Mouse (Mus musculus): Measurements from ENCODE around the gene Lrr1. TPM values are rescaled to one million over a fixed set of nuclear protein-coding genes. Genes with fewer than 3 reads are reported as not detected.

The Lrr1 gene
- polyA plus RNA-seq, 1 experiment from 2014 or later: 1.9 TPM

- Histone ChIP-seq H3K27ac (ENCODE audit: low read length) (no peak overlapping the region), H3K36me3 (ENCODE audit: insufficient read depth, low read length) (no peaks in the 10 kb centered on the region), H3K27me3 (replicated peaks; ENCODE audit: insufficient read depth, low read length) (no peaks in the 10 kb centered on the region), H3K4me3 (ENCODE audit: low read depth, low read length) (peak overlapping the region; percentile 59), H3K9ac (replicated peaks; ENCODE audit: low read depth) (peak overlapping the region; percentile 76), H3K4me2 (replicated peaks; ENCODE audit: low read depth, low read length) (peak overlapping the region; percentile 92), H3K4me1 (ENCODE audit: insufficient read depth, low read depth, low read length) (peaks cover 4% of the 10 kb centered on the region; the same call in 1 of the 2 replicates), H3K9me3 (ENCODE audit: low read length) (no peaks in the 10 kb centered on the region)
- DNase-seq (ENCODE audit: low spot score): no peak
- WGBS: 5% methylated on average over 18 of the region's 18 CpGs
- ATAC-seq: peak; percentile 8; the same call in 1 of the 2 replicates
- TF ChIP-seq EP300 (IDR thresholded peaks at IDR 0.05) (no peak), CTCF (IDR thresholded peaks at IDR 0.05) (no peak)
These were observed 756 bp upstream of the Lrr1 start for GRCm38 (mm10) chr12:69167656-69168460.

- 94% methylated on average over 2 of the region's 2 CpGs for WGBS
- ATAC-seq: no peak
These were observed 2.7 kb downstream of the Lrr1 start for GRCm38 (mm10) chr12:69171307-69171706.

GRCm38 (mm10) chr12:69175975-69176374 is 7.4 kb downstream of the Lrr1 start:
- Histone ChIP-seq H3K9ac (replicated peaks; ENCODE audit: low read depth) (no peak overlapping the region), H3K4me3 (ENCODE audit: low read depth, low read length) (no peak overlapping the region), H3K9me3 (ENCODE audit: low read length) (no peaks in the 10 kb centered on the region), H3K36me3 (ENCODE audit: insufficient read depth, low read length) (no peaks in the 10 kb centered on the region), H3K27me3 (replicated peaks; ENCODE audit: insufficient read depth, low read length) (no peaks in the 10 kb centered on the region), H3K27ac (ENCODE audit: low read length) (no peak overlapping the region), H3K4me2 (replicated peaks; ENCODE audit: low read depth, low read length) (no peak overlapping the region), H3K4me1 (ENCODE audit: insufficient read depth, low read depth, low read length) (no peaks in the 10 kb centered on the region)
- ATAC-seq (no peak), DNase-seq (ENCODE audit: low spot score) (no peak)
- 92% methylated on average over 3 of the region's 3 CpGs for WGBS
- no peak for TF ChIP-seq CTCF (IDR thresholded peaks at IDR 0.05)
- TF ChIP-seq EP300 (IDR thresholded peaks at IDR 0.05): no peak

More at GRCm38 (mm10) chr12:69171307-69171706, 2.7 kb downstream of the Lrr1 start:
- no peaks in the 10 kb centered on the region for H3K36me3 ChIP-seq (ENCODE audit: insufficient read depth, low read length)
- TF ChIP-seq CTCF (IDR thresholded peaks at IDR 0.05): no peak
- no peak for TF ChIP-seq EP300 (IDR thresholded peaks at IDR 0.05)
- no peak overlapping the region for H3K27ac ChIP-seq (ENCODE audit: low read length)
- DNase-seq (ENCODE audit: low spot score): no peak
- H3K4me1 ChIP-seq (ENCODE audit: insufficient read depth, low read depth, low read length): peaks cover 4% of the 10 kb centered on the region; the same call in 1 of the 2 replicates
- no peaks in the 10 kb centered on the region for H3K9me3 ChIP-seq (ENCODE audit: low read length)
- no peaks in the 10 kb centered on the region for H3K27me3 ChIP-seq (replicated peaks; ENCODE audit: insufficient read depth, low read length)
- no peak overlapping the region for H3K9ac ChIP-seq (replicated peaks; ENCODE audit: low read depth)
- no peak overlapping the region for H3K4me2 ChIP-seq (replicated peaks; ENCODE audit: low read depth, low read length)
- no peak overlapping the region for H3K4me3 ChIP-seq (ENCODE audit: low read depth, low read length)

GRCm38 (mm10) chr12:69177526-69177925 is 8.9 kb downstream of the Lrr1 start:
- no peak for TF ChIP-seq CTCF (IDR thresholded peaks at IDR 0.05)
- no peak for TF ChIP-seq EP300 (IDR thresholded peaks at IDR 0.05)
- ATAC-seq: no peak
- Histone ChIP-seq H3K36me3 (ENCODE audit: insufficient read depth, low read length) (no peaks in the 10 kb centered on the region), H3K9me3 (ENCODE audit: low read length) (no peaks in the 10 kb centered on the region), H3K4me3 (ENCODE audit: low read depth, low read length) (no peak overlapping the region), H3K4me2 (replicated peaks; ENCODE audit: low read depth, low read length) (no peak overlapping the region), H3K4me1 (ENCODE audit: insufficient read depth, low read depth, low read length) (no peaks in the 10 kb centered on the region), H3K9ac (replicated peaks; ENCODE audit: low read depth) (no peak overlapping the region), H3K27ac (ENCODE audit: low read length) (no peak overlapping the region), H3K27me3 (replicated peaks; ENCODE audit: insufficient read depth, low read length) (no peaks in the 10 kb centered on the region)
- 78% methylated on average over 3 of the region's 3 CpGs for WGBS
- DNase-seq (ENCODE audit: low spot score): no peak

- no peaks in the 10 kb centered on the region for H3K4me1 ChIP-seq (ENCODE audit: insufficient read depth, low read depth, low read length)
- H3K27me3 ChIP-seq (replicated peaks; ENCODE audit: insufficient read depth, low read length): no peaks in the 10 kb centered on the region
- H3K36me3 ChIP-seq (ENCODE audit: insufficient read depth, low read length): no peaks in the 10 kb centered on the region
- DNase-seq (ENCODE audit: low spot score) (no peak), ATAC-seq (no peak)
- H3K4me2 ChIP-seq (replicated peaks; ENCODE audit: low read depth, low read length): no peak overlapping the region
- no peak overlapping the region for H3K27ac ChIP-seq (ENCODE audit: low read length)
- no peak overlapping the region for H3K9ac ChIP-seq (replicated peaks; ENCODE audit: low read depth)
- TF ChIP-seq CTCF (IDR thresholded peaks at IDR 0.05) (no peak), EP300 (IDR thresholded peaks at IDR 0.05) (no peak)
- 69% methylated on average over 12 of the region's 12 CpGs for WGBS
- H3K4me3 ChIP-seq (ENCODE audit: low read depth, low read length): no peak overlapping the region
- no peaks in the 10 kb centered on the region for H3K9me3 ChIP-seq (ENCODE audit: low read length)
These were observed 10.8 kb downstream of the Lrr1 start for GRCm38 (mm10) chr12:69179371-69179770.

GRCm38 (mm10) chr12:69181800-69182199 is 13.2 kb downstream of the Lrr1 start:
- Histone ChIP-seq H3K27me3 (replicated peaks; ENCODE audit: insufficient read depth, low read length) (no peaks in the 10 kb centered on the region), H3K4me3 (ENCODE audit: low read depth, low read length) (no peak overlapping the region), H3K36me3 (ENCODE audit: insufficient read depth, low read length) (no peaks in the 10 kb centered on the region), H3K9me3 (ENCODE audit: low read length) (no peaks in the 10 kb centered on the region), H3K4me2 (replicated peaks; ENCODE audit: low read depth, low read length) (no peak overlapping the region), H3K27ac (ENCODE audit: low read length) (no peak overlapping the region), H3K9ac (replicated peaks; ENCODE audit: low read depth) (no peak overlapping the region), H3K4me1 (ENCODE audit: insufficient read depth, low read depth, low read length) (peaks cover 10% of the 10 kb centered on the region; the same call in 1 of the 2 replicates)
- ATAC-seq: no peak
- WGBS: 85% methylated on average over 4 of the region's 4 CpGs
- no peak for DNase-seq (ENCODE audit: low spot score)
- TF ChIP-seq CTCF (IDR thresholded peaks at IDR 0.05) (no peak), EP300 (IDR thresholded peaks at IDR 0.05) (no peak)

Measured in lung, postnatal 0 days (tissue).